Comparison of ENCODE assay signal across 8 mouse cellular contexts in the genomic region with DNA sequence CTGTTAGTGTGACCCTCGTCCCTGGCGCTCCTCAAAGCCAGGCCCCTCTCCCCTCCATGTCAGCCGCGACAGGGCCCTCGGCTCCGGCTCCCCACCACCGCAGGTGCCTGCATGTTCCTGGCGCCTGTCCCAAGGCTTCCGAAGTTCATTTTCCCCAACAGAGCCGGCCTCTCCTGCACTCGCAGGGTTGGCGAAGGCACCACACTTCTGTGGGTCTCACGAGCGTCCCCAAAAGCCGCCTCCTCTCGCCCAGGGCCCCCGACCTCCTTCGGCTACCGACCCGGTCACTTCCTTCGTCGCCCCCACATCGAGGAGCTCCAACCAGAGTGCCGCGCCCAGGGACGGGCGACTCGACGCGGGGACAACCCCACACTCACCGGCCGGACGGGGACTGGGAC. TPM values are rescaled to one million over a fixed set of nuclear protein-coding genes. Genes with fewer than 3 reads are reported as not detected.
DNase-seq lines count a peak whose midpoint lies in the region; ATAC-seq and TF ChIP-seq lines count a peak whose summit lies in the region.

No protein-coding gene starts in this region.

- no peak for TF ChIP-seq POLR2A in spleen, adult 2 months (IDR thresholded peaks at IDR 0.05; ENCODE audit: low read depth, low read length)

- peak overlapping the region; percentile 89 for H3K4me2 ChIP-seq in liver, embryonic 12.5 days
- H3K4me2 ChIP-seq in stomach, embryonic 14.5 days (replicated peaks; ENCODE audit: low read depth, low read length): peak overlapping the region; percentile 76

- peak overlapping the region; percentile 92 for H3K9ac ChIP-seq in liver, embryonic 12.5 days
- peak overlapping the region; percentile 71 for H3K9ac ChIP-seq in stomach, embryonic 14.5 days (replicated peaks; ENCODE audit: low read depth, low read length)

- ATAC-seq in liver, embryonic 12.5 days: peak; percentile 6
- no peak; the same call in 1 of the 2 replicates for ATAC-seq in stomach, embryonic 14.5 days (ENCODE audit: insufficient number of reproducible peaks, insufficient read depth, low FRiP score, low read depth)

- peak overlapping the region; percentile 76 for H3K27ac ChIP-seq in spleen, adult 2 months (ENCODE audit: insufficient read depth, low read length)
- peak overlapping the region; percentile 93 for H3K27ac ChIP-seq in hindbrain, embryonic 10.5 days
- peak overlapping the region; percentile 64 for H3K27ac ChIP-seq in liver, embryonic 12.5 days
- H3K27ac ChIP-seq in stomach, embryonic 14.5 days (ENCODE audit: low read length): no peak overlapping the region

- peak overlapping the region; percentile 99 for H3K4me3 ChIP-seq in spleen, adult 2 months (ENCODE audit: extremely low read depth, insufficient read depth, insufficient read length)
- H3K4me3 ChIP-seq in hindbrain, embryonic 10.5 days: peak overlapping the region; percentile 98
- peak overlapping the region; percentile 82 for H3K4me3 ChIP-seq in liver, embryonic 12.5 days
- H3K4me3 ChIP-seq in stomach, embryonic 14.5 days (ENCODE audit: low read depth, low read length): peak overlapping the region; percentile 69

- no peak for TF ChIP-seq CTCF in spleen, adult 2 months (IDR thresholded peaks at IDR 0.05; ENCODE audit: extremely low read depth, insufficient read depth, insufficient read length, insufficient replicate concordance)

- H3K9me3 ChIP-seq in hindbrain, embryonic 10.5 days: no peaks in the 10 kb centered on the region
- H3K9me3 ChIP-seq in liver, embryonic 12.5 days (replicated peaks): no peaks in the 10 kb centered on the region
- no peaks in the 10 kb centered on the region for H3K9me3 ChIP-seq in stomach, embryonic 14.5 days (ENCODE audit: control insufficient read depth, low read depth, low read length)

- H3K36me3 ChIP-seq in spleen, adult 2 months (ENCODE audit: control insufficient read depth, insufficient read depth, low read length): peaks cover 23% of the 10 kb centered on the region
- H3K36me3 ChIP-seq in hindbrain, embryonic 10.5 days: peaks cover 65% of the 10 kb centered on the region
- H3K36me3 ChIP-seq in liver, embryonic 12.5 days: peaks cover 62% of the 10 kb centered on the region
- peaks cover 39% of the 10 kb centered on the region for H3K36me3 ChIP-seq in stomach, embryonic 14.5 days (ENCODE audit: control insufficient read depth, insufficient read depth, low read length)

- H3K4me1 ChIP-seq in spleen, adult 2 months (ENCODE audit: control insufficient read depth, insufficient read depth, insufficient read length): peaks cover 8% of the 10 kb centered on the region
- peaks cover 38% of the 10 kb centered on the region for H3K4me1 ChIP-seq in hindbrain, embryonic 10.5 days (replicated peaks)
- H3K4me1 ChIP-seq in liver, embryonic 12.5 days: peaks cover 40% of the 10 kb centered on the region
- H3K4me1 ChIP-seq in stomach, embryonic 14.5 days (ENCODE audit: control insufficient read depth, insufficient read depth, low read length): peaks cover 12% of the 10 kb centered on the region

- no peaks in the 10 kb centered on the region for H3K27me3 ChIP-seq in spleen, adult 2 months (ENCODE audit: control insufficient read depth, insufficient read depth, low read length)
- H3K27me3 ChIP-seq in hindbrain, embryonic 10.5 days (ENCODE audit: insufficient read depth, poor library complexity, severe bottlenecking): no peaks in the 10 kb centered on the region
- H3K27me3 ChIP-seq in liver, embryonic 12.5 days (replicated peaks): no peaks in the 10 kb centered on the region
- H3K27me3 ChIP-seq in stomach, embryonic 14.5 days (ENCODE audit: control insufficient read depth, insufficient read depth, low read length): no peaks in the 10 kb centered on the region

- whole genome bisulfite sequencing in spleen, adult 2 months: under 1% methylated on average over 33 of the region's 33 CpGs
- under 1% methylated on average over 33 of the region's 33 CpGs for WGBS in hindbrain, embryonic 10.5 days
- WGBS in liver, embryonic 12.5 days (ENCODE audit: insufficient replicate concordance): under 1% methylated on average over 33 of the region's 33 CpGs
- under 1% methylated on average over 33 of the region's 33 CpGs for WGBS in stomach, embryonic 14.5 days

- peak; percentile 58 to 75 for DNase-seq in adrenal gland, postnatal 36 days
- DNase-seq in adrenal gland, adult 18-20 months (ENCODE audit: low spot score in 2 of 2): no peak
- DNase-seq in spleen, adult 2 months (ENCODE audit: low read depth in 1 of 2, low spot score in 2 of 2): no peak
- no peak for DNase-seq in spleen, postnatal 4 days (ENCODE audit: low spot score in 2 of 2)
- peak; percentile 15 for DNase-seq in hindbrain, embryonic 10.5 days (ENCODE audit: low spot score)
- no peak for DNase-seq in thymus, postnatal 25 days

RNA-seq across cellular contexts. Expression of a gene that starts 0.5 kb away (rescaled TPM):
- 10 to 100 TPM; 11.1 to 12.1 TPM for total RNA-seq in adrenal gland, postnatal 36 days (2021)
- total RNA-seq in adrenal gland, adult 18-20 months (2021): 10 to 100 TPM; 14.8 to 16.2 TPM
- 20.9 and 29.9 TPM in 2 replicates for polyA plus RNA-seq in spleen, adult 2 months (2012; rRNA removed)
- polyA plus RNA-seq in hindbrain, embryonic 10.5 days (2016; fragmentation: Nextera tagmentation; extraction: Ambion mirVana): 33.1 and 33.5 TPM in 2 replicates
- polyA plus RNA-seq in liver, embryonic 12.5 days (2016; fragmentation: Nextera tagmentation; extraction: Ambion mirVana): 16.5 and 19.6 TPM in 2 replicates
- polyA plus RNA-seq in stomach, embryonic 14.5 days (2014; fragmentation: Nextera tagmentation; extraction: Ambion mirVana): 20.3 and 21.9 TPM in 2 replicates

RNA-seq across cellular contexts. Expression of a gene that starts 1.1 kb away (rescaled TPM):
- total RNA-seq in adrenal gland, postnatal 36 days (2021): 100 to 1,000 TPM; 207 to 209 TPM
- total RNA-seq in adrenal gland, adult 18-20 months (2021): 100 to 1,000 TPM; 192 to 217 TPM
- 176 and 238 TPM in 2 replicates for polyA plus RNA-seq in spleen, adult 2 months (2012; rRNA removed)
- 303 and 328 TPM in 2 replicates for polyA plus RNA-seq in hindbrain, embryonic 10.5 days (2016; fragmentation: Nextera tagmentation; extraction: Ambion mirVana)
- polyA plus RNA-seq in liver, embryonic 12.5 days (2016; fragmentation: Nextera tagmentation; extraction: Ambion mirVana): 187 and 192 TPM in 2 replicates
- polyA plus RNA-seq in stomach, embryonic 14.5 days (2014; fragmentation: Nextera tagmentation; extraction: Ambion mirVana): 269 and 270 TPM in 2 replicates

RNA-seq across cellular contexts. Expression of a gene that starts 5.4 kb away (rescaled TPM):
- 10 to 100 TPM; 25.0 to 29.5 TPM for total RNA-seq in adrenal gland, postnatal 36 days (2021)
- total RNA-seq in adrenal gland, adult 18-20 months (2021): 10 to 100 TPM; 28.8 to 34.6 TPM
- 6.8 and 10.0 TPM in 2 replicates for polyA plus RNA-seq in spleen, adult 2 months (2012; rRNA removed)
- 10.0 and 10.2 TPM in 2 replicates for polyA plus RNA-seq in hindbrain, embryonic 10.5 days (2016; fragmentation: Nextera tagmentation; extraction: Ambion mirVana)
- 3.7 and 4.3 TPM in 2 replicates for polyA plus RNA-seq in liver, embryonic 12.5 days (2016; fragmentation: Nextera tagmentation; extraction: Ambion mirVana)
- polyA plus RNA-seq in stomach, embryonic 14.5 days (2014; fragmentation: Nextera tagmentation; extraction: Ambion mirVana): 10.1 and 13.3 TPM in 2 replicates

RNA-seq across cellular contexts. Expression of a gene that starts 5.5 kb away (rescaled TPM):
- under 1 TPM; 0.26 to 0.43 TPM for total RNA-seq in adrenal gland, postnatal 36 days (2021)
- under 1 TPM; 0.33 to 0.67 TPM for total RNA-seq in adrenal gland, adult 18-20 months (2021)
- 2.4 and 2.9 TPM in 2 replicates for polyA plus RNA-seq in spleen, adult 2 months (2012; rRNA removed)
- 0.90 and 1.7 TPM in 2 replicates for polyA plus RNA-seq in hindbrain, embryonic 10.5 days (2016; fragmentation: Nextera tagmentation; extraction: Ambion mirVana)
- 0.55 and 0.81 TPM in 2 replicates for polyA plus RNA-seq in liver, embryonic 12.5 days (2016; fragmentation: Nextera tagmentation; extraction: Ambion mirVana)
- polyA plus RNA-seq in stomach, embryonic 14.5 days (2014; fragmentation: Nextera tagmentation; extraction: Ambion mirVana): 0.49 and 0.81 TPM in 2 replicates

RNA-seq across cellular contexts. Expression of a gene that starts 11.1 kb away (rescaled TPM):
- not detected for total RNA-seq in adrenal gland, postnatal 36 days (2021)
- not detected for total RNA-seq in adrenal gland, adult 18-20 months (2021)
- 0.12 and 0.18 TPM in 2 replicates for polyA plus RNA-seq in spleen, adult 2 months (2012; rRNA removed)
- 0.16 and 0.49 TPM in 2 replicates for polyA plus RNA-seq in hindbrain, embryonic 10.5 days (2016; fragmentation: Nextera tagmentation; extraction: Ambion mirVana)
- 482 and 508 TPM in 2 replicates for polyA plus RNA-seq in liver, embryonic 12.5 days (2016; fragmentation: Nextera tagmentation; extraction: Ambion mirVana)
- polyA plus RNA-seq in stomach, embryonic 14.5 days (2014; fragmentation: Nextera tagmentation; extraction: Ambion mirVana): 0.75 and 0.77 TPM in 2 replicates

Comparison
In these comparisons a context has a peak if more than half of its experiments do, and no peak if none do; other contexts are left out.
1. DNase-seq: peak in adrenal gland, postnatal 36 days (2 of 2) and hindbrain, embryonic 10.5 days (single experiment); none in adrenal gland, adult 18-20 months (0 of 2), spleen, adult 2 months (0 of 2), spleen, postnatal 4 days (0 of 2) and thymus, postnatal 25 days (single experiment).
2. Peak in every context shown above with its lines, with median percentiles within 50 percentile points of each other: H3K4me3 ChIP-seq.